Mouse (Mus musculus) olfactory bulb, adult 2 months (tissue): ENCODE measurements around the gene Cd38. TPM values are rescaled to one million over a fixed set of nuclear protein-coding genes. Genes with fewer than 3 reads are reported as not detected.

Experiments used
- H3K27ac ChIP-seq: fragments of 200-500 bp; 2 replicates; pipeline ENCODE4 v1.5.1; 2012; ENCODE audit warnings: low read depth, low read length; ENCODE audit not compliant: insufficient read depth
- H3K4me1 ChIP-seq: fragments of 200-500 bp; 2 replicates; pipeline ENCODE4 v1.6.1; 2012; ENCODE audit warnings: low read length; ENCODE audit not compliant: control insufficient read depth, insufficient read depth
- H3K4me3 ChIP-seq: fragments of 200-500 bp; 2 replicates; pipeline ENCODE4 v1.5.1; 2012; ENCODE audit warnings: mild to moderate bottlenecking, low read depth, low read length, moderate library complexity; ENCODE audit not compliant: insufficient read depth
- CTCF ChIP-seq: fragments of 200-500 bp; IDR thresholded peaks from 2 replicates; pipeline ENCODE4 v1.5.1; 2012; ENCODE audit warnings: low read depth, mild to moderate bottlenecking, low read length, moderate library complexity; ENCODE audit not compliant: insufficient read depth
- POLR2A ChIP-seq: fragments of 200-500 bp; IDR thresholded peaks from 2 replicates; pipeline ENCODE4 v1.6.1; 2012; ENCODE audit warnings: mild to moderate bottlenecking, low read depth, low read length, moderate library complexity; ENCODE audit not compliant: insufficient read depth
- whole genome bisulfite sequencing: fragments of 180-500 bp; shearing (Covaris S2); methylation state at CpG from one replicate; pipeline ENCODE4 v1.1.7; 2018; 5-methylcytosine and 5-hydroxymethylcytosine counted together
- polyA plus RNA-seq: library from polyadenylated mRNA; stranded (reverse); fragments of >200 nt; gene quantifications from 2 replicates; pipeline ENCODE4 v1.2.4, GENCODE M21; 2012; ENCODE audit warnings: low replicate concordance; ENCODE audit not compliant: missing spikeins, insufficient read depth, insufficient read length

The Cd38 gene
- polyA plus RNA-seq, 1 experiment: not detected

- no peaks in the 10 kb centered on the region for H3K4me1 ChIP-seq
- WGBS: 44% methylated on average over 5 of the region's 5 CpGs
- TF ChIP-seq CTCF (no peak), POLR2A (no peak)
- H3K4me3 ChIP-seq: no peak overlapping the region
- H3K27ac ChIP-seq: no peak overlapping the region
Measured at GRCm38 (mm10) chr5:43837372-43837771, 31.0 kb upstream of the Cd38 start.

- H3K4me3 ChIP-seq: no peak overlapping the region
- H3K27ac ChIP-seq: no peak overlapping the region
- no peaks in the 10 kb centered on the region for H3K4me1 ChIP-seq
- WGBS: 35% methylated on average over 11 of the region's 11 CpGs
- TF ChIP-seq CTCF (no peak), POLR2A (no peak)
Measured at GRCm38 (mm10) chr5:43841144-43842010, 27.0 kb upstream of the Cd38 start.

- TF ChIP-seq CTCF: no peak
- no peak for TF ChIP-seq POLR2A
- Histone ChIP-seq H3K4me1 (no peaks in the 10 kb centered on the region), H3K4me3 (no peak overlapping the region), H3K27ac (no peak overlapping the region)
- 70% methylated on average over 5 of the region's 5 CpGs for WGBS
Measured at GRCm38 (mm10) chr5:43842011-43842285, 26.4 kb upstream of the Cd38 start.

- no peak overlapping the region for H3K4me3 ChIP-seq
- no peaks in the 10 kb centered on the region for H3K4me1 ChIP-seq
- 69% methylated on average over 3 of the region's 3 CpGs for WGBS
- TF ChIP-seq CTCF: no peak
- TF ChIP-seq POLR2A: no peak
- H3K27ac ChIP-seq: no peak overlapping the region
Measured at GRCm38 (mm10) chr5:43842576-43843155, 25.7 kb upstream of the Cd38 start.

GRCm38 (mm10) chr5:43845083-43845482, 23.3 kb upstream of the Cd38 start:
- 70% methylated on average over 5 of the region's 5 CpGs for WGBS
- no peak overlapping the region for H3K27ac ChIP-seq
- no peak overlapping the region for H3K4me3 ChIP-seq
- TF ChIP-seq CTCF (no peak), POLR2A (no peak)
- H3K4me1 ChIP-seq: no peaks in the 10 kb centered on the region

GRCm38 (mm10) chr5:43845646-43846045, 22.7 kb upstream of the Cd38 start:
- H3K4me1 ChIP-seq: no peaks in the 10 kb centered on the region
- no peak overlapping the region for H3K4me3 ChIP-seq
- no peak for TF ChIP-seq CTCF
- TF ChIP-seq POLR2A: no peak
- H3K27ac ChIP-seq: no peak overlapping the region
- 64% methylated on average over 1 of the region's 1 CpGs for WGBS

- no peaks in the 10 kb centered on the region for H3K4me1 ChIP-seq
- H3K4me3 ChIP-seq: no peak overlapping the region
- TF ChIP-seq POLR2A (no peak), CTCF (no peak)
- WGBS: 61% methylated on average over 2 of the region's 2 CpGs
- H3K27ac ChIP-seq: no peak overlapping the region
Measured at GRCm38 (mm10) chr5:43846227-43846626, 22.1 kb upstream of the Cd38 start.

GRCm38 (mm10) chr5:43847555-43847954, 20.8 kb upstream of the Cd38 start:
- Histone ChIP-seq H3K27ac (no peak overlapping the region), H3K4me3 (no peak overlapping the region), H3K4me1 (no peaks in the 10 kb centered on the region)
- TF ChIP-seq POLR2A (no peak), CTCF (no peak)

- Histone ChIP-seq H3K27ac (no peak overlapping the region), H3K4me3 (no peak overlapping the region), H3K4me1 (no peaks in the 10 kb centered on the region)
- TF ChIP-seq CTCF (no peak), POLR2A (no peak)
- WGBS: 92% methylated on average over 3 of the region's 3 CpGs
Measured at GRCm38 (mm10) chr5:43848275-43848674, 20.1 kb upstream of the Cd38 start.
